Mouse (Mus musculus) heart, embryonic 13.5 days (tissue): ENCODE data around the gene Gm3558. TPM values are rescaled to one million over a fixed set of nuclear protein-coding genes. Genes with fewer than 3 reads are reported as not detected.
"Not testable (repeated sequence)": the region's sequence is repeated elsewhere in the genome, so short reads cannot be mapped to it uniquely, and the experiment has no call there.

ENCODE experiments used
- ATAC-seq: fragments of 200-750 bp; cut with Nextera tagmentation; 2 replicates; pipeline ENCODE4 v1.8.0; 2017; ENCODE audit warnings: moderate TSS enrichment; ENCODE audit not compliant: insufficient number of reproducible peaks, low FRiP score, low TSS enrichment; ENCODE audit errors: extremely low read depth
- H3K27ac ChIP-seq: fragments of 300-500 bp; sonication (generic); replicated peaks from 2 replicates; pipeline ENCODE4 v1.5.1; 2015; ENCODE audit warnings: moderate library complexity, mild to moderate bottlenecking, inconsistent platforms
- H3K27me3 ChIP-seq: fragments of 300-500 bp; sonication (generic); replicated peaks from 2 replicates; pipeline ENCODE4 v1.6.1; 2015; ENCODE audit warnings: mild to moderate bottlenecking, inconsistent platforms
- H3K36me3 ChIP-seq: fragments of 300-500 bp; sonication (generic); 2 replicates; pipeline ENCODE4 v1.6.1; 2015; ENCODE audit warnings: mild to moderate bottlenecking, inconsistent platforms
- H3K4me1 ChIP-seq: fragments of 300-500 bp; sonication (generic); 2 replicates; pipeline ENCODE4 v1.6.1; 2015; ENCODE audit warnings: inconsistent platforms
- H3K4me2 ChIP-seq: fragments of 300-500 bp; sonication (generic); 2 replicates; pipeline ENCODE4 v1.6.1; 2015; ENCODE audit warnings: inconsistent platforms, mild to moderate bottlenecking, moderate library complexity
- H3K4me3 ChIP-seq: fragments of 300-500 bp; sonication (generic); 2 replicates; pipeline ENCODE4 v1.5.1; 2015; ENCODE audit warnings: moderate library complexity, mild to moderate bottlenecking, inconsistent platforms
- H3K9ac ChIP-seq: fragments of 300-500 bp; sonication (generic); 2 replicates; pipeline ENCODE4 v1.6.1; 2015; ENCODE audit warnings: inconsistent platforms, mild to moderate bottlenecking, moderate library complexity
- H3K9me3 ChIP-seq: fragments of 300-500 bp; sonication (generic); 2 replicates; pipeline ENCODE4 v1.6.1; 2016; ENCODE audit warnings: inconsistent platforms
- WGBS: fragments of 180-500 bp; shearing (Covaris S2); methylation state at CpG from one replicate; pipeline ENCODE4 v1.1.7; 2015; ENCODE audit warnings: mixed read lengths; 5-methylcytosine and 5-hydroxymethylcytosine counted together
- polyA plus RNA-seq: library from polyadenylated mRNA; unstranded; fragments of >200 nt; fragmentation: Nextera tagmentation; extraction: Ambion mirVana; gene quantifications from 2 replicates; pipeline ENCODE4 v1.2.1, GENCODE M21; 2015

The Gm3558 gene
- polyA plus RNA-seq, result 0.22 and 0.43 TPM in 2 replicates

DNA sequence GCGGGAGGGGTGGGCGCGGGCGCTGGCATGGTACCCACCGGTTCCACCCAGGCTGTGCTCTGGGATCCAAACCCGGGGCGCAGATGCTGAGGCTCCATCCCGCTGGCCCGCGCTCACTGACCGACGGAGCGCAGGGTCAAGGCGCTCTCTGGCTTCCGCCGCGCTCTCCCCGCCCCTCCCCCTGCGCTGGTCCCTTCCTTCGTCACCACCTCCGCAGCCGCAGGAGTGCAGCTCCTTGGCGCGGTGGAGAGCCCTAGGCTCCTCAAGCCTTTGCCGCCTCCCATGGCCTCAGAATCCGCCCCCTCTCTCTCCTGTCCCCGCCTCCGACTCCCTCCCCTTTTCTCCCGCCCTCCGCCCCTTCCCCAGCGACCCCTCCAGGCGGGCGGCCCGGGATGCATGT lies at the start of gene Gm3558:
Gm3558 (minus strand) TSS at position 185 of the 400 bp plus-strand sequence.
- H3K27me3 ChIP-seq, H3K27ac ChIP-seq, ATAC-seq, H3K36me3 ChIP-seq, H3K9me3 ChIP-seq, H3K4me1 ChIP-seq: not testable (repeated sequence)
- WGBS, result no CpG with 5 or more reads among the region's 34 CpGs
- peak within 1 kb of the TSS; percentile 53 for H3K4me3 ChIP-seq
- peak within 1 kb of the TSS; percentile 59; the same call in 1 of the 2 replicates for H3K9ac ChIP-seq
- peak within 1 kb of the TSS; percentile 76 for H3K4me2 ChIP-seq

DNA sequence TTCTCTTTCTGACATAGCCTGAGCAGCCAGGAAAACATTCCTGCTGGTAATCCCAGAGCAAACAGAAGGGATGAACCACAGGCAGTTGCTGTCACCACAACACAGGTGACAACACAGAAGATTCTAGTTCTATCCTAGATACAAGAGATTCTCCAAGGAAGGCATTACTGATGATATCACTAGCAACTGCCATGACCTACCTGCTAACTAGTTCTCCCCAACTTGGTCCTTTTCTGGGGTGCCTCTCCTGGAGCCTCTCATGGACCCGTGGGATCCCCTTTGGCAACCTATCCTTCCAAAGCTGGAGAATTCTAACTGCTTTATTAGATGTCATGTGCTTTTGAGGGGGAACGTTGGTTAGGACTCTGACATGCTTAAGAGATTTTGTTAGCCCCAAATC lies 27.1 kb upstream of the Gm3558 start, which contains the start of gene Gm10338:
Gm10338 (minus strand) TSS at position 101 of the 400 bp plus-strand sequence.
- not testable (repeated sequence) for H3K4me3 ChIP-seq, H3K36me3 ChIP-seq, ATAC-seq

DNA sequence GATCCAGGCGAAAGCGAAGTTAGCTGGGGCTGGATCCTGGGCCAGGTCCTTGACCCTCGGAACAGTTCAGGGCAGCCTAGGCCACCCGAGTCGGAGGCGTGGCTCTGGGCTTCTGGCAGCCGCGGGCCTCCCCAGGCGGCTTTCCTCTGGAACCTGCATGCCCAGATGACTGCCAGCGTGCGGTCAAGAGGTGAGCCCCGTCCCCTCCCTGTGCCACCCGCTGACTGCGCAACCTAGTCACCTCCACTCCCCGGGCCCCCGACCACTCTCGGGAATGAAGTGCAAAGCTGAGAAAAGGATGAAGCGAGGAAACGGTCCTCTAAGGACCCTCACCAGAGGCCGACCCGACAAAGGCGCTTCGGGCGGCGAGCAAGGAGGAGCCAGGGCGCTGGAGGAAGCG lies 476 bp downstream of the Gm3558 start:
- peak overlapping the region; percentile 53 for H3K4me3 ChIP-seq
- WGBS, result 0% methylated on average over 20 of the region's 27 CpGs
- H3K4me1 ChIP-seq, H3K27me3 ChIP-seq, H3K9me3 ChIP-seq, H3K36me3 ChIP-seq, H3K27ac ChIP-seq, ATAC-seq: not testable (repeated sequence)
- H3K9ac ChIP-seq, result peak overlapping the region; percentile 59; the same call in 1 of the 2 replicates
- peak overlapping the region; percentile 76 for H3K4me2 ChIP-seq

More for the DNA sequence above, 27.1 kb upstream of the Gm3558 start, which contains the start of gene Gm10338:
- WGBS, result no CpG with 5 or more reads among the region's 2 CpGs
- H3K4me2 ChIP-seq, H3K9me3 ChIP-seq, H3K27ac ChIP-seq, H3K9ac ChIP-seq, H3K27me3 ChIP-seq, H3K4me1 ChIP-seq: not testable (repeated sequence)

DNA sequence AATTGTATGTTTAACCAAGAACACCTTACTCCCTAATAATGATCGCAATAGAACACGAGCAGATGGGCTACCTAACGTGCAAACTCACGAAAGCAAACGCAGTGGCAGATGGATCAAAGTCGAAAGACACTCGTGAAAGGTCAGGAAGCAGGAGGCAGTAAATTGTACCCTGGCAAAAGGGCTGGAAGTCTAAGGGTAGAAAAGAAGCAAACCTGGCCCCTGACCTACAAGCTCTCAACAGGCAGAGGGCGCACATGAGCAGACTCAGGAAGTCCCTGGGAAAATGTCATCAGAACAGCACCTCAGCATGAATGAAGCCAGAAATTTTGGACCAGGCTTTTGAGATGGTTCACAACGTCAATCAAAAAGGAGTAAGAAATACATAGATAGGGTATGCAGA lies 1.1 kb downstream of the Gm3558 start:
- not testable (repeated sequence) for H3K27ac ChIP-seq, H3K4me1 ChIP-seq, H3K27me3 ChIP-seq

More for the DNA sequence above, 1.1 kb downstream of the Gm3558 start:
- not testable (repeated sequence) for ATAC-seq, H3K9ac ChIP-seq, H3K36me3 ChIP-seq, H3K4me3 ChIP-seq, H3K4me2 ChIP-seq, H3K9me3 ChIP-seq
- WGBS, result 0% methylated on average over 6 of the region's 9 CpGs

Other genes starting within 250 kb of the Gm3558 start
- gene Gm5797, start 236.2 kb downstream of the Gm3558 start, polyA plus RNA-seq, result not detected in 2 replicates
- not detected in 2 replicates for gene Gm8374, start 203.4 kb downstream of the Gm3558 start, polyA plus RNA-seq
- not detected in 2 replicates for gene Gm3755, start 117.6 kb downstream of the Gm3558 start, polyA plus RNA-seq
- 1.5 and 1.8 TPM in 2 replicates for gene Gm3752, start 84.8 kb downstream of the Gm3558 start, polyA plus RNA-seq
- gene Gm10338, start 27.0 kb upstream of the Gm3558 start, polyA plus RNA-seq, result not detected in 2 replicates
- gene Gm10128, start 75.4 kb upstream of the Gm3558 start, polyA plus RNA-seq, result not detected in 2 replicates
- gene Gm26661, start 223.0 kb upstream of the Gm3558 start, polyA plus RNA-seq, result not detected in 2 replicates
- gene Flnb, start 249.4 kb upstream of the Gm3558 start, polyA plus RNA-seq, result 7.5 and 8.5 TPM in 2 replicates